Mouse (Mus musculus) T-cell, adult 2 months (primary cell): ENCODE results near the gene Kcnk6.
"Not testable (repeated sequence)": the region's sequence is repeated elsewhere in the genome, so short reads cannot be mapped to it uniquely, and the experiment has no call there.

Source experiments
- DNase-seq: peaks from one replicate; pipeline ENCODE4 v3.0.0; 2022; ENCODE audit warnings: low spot score

Gene Kcnk6

GRCm38 (mm10) chr7:29246619-29247313 lies 14.5 kb upstream of the Kcnk6 start:
- no peak for DNase-seq

GRCm38 (mm10) chr7:29246015-29246414 lies 13.7 kb upstream of the Kcnk6 start:
- DNase-seq = no peak

- peak; percentile 43 for DNase-seq
Observed at GRCm38 (mm10) chr7:29244732-29245416, 12.6 kb upstream of the Kcnk6 start.

GRCm38 (mm10) chr7:29238019-29238967 lies 6.0 kb upstream of the Kcnk6 start, which contains the start of gene Yif1b:
Yif1b (plus strand) TSS chr7:29238329.
- peak; percentile 99 for DNase-seq

- DNase-seq = not testable (repeated sequence)
Observed at GRCm38 (mm10) chr7:29237596-29237995, 5.3 kb upstream of the Kcnk6 start.

GRCm38 (mm10) chr7:29236593-29236992 lies 4.3 kb upstream of the Kcnk6 start:
- DNase-seq = no peak

GRCm38 (mm10) chr7:29234661-29235060 lies 2.3 kb upstream of the Kcnk6 start:
- DNase-seq = no peak

- DNase-seq = no peak
Observed at GRCm38 (mm10) chr7:29233745-29234144, 1.4 kb upstream of the Kcnk6 start.

- DNase-seq = no peak
Observed at GRCm38 (mm10) chr7:29231517-29231916, 798 bp downstream of the Kcnk6 start.

GRCm38 (mm10) chr7:29230560-29230959 lies 1.8 kb downstream of the Kcnk6 start:
- no peak for DNase-seq

- DNase-seq = no peak
Observed at GRCm38 (mm10) chr7:29228202-29228601, 4.1 kb downstream of the Kcnk6 start.

GRCm38 (mm10) chr7:29225520-29225919 lies 6.8 kb downstream of the Kcnk6 start:
- DNase-seq = no peak

- no peak for DNase-seq
Observed at GRCm38 (mm10) chr7:29224756-29225394, 7.4 kb downstream of the Kcnk6 start.

GRCm38 (mm10) chr7:29214846-29215245 lies 17.5 kb downstream of the Kcnk6 start:
- DNase-seq = no peak

- DNase-seq = no peak
Observed at GRCm38 (mm10) chr7:29214236-29214635, 18.1 kb downstream of the Kcnk6 start.

GRCm38 (mm10) chr7:29213675-29214082 lies 18.6 kb downstream of the Kcnk6 start, which contains the start of gene Catsperg1:
Catsperg1 (minus strand) TSS chr7:29214035.
- DNase-seq = no peak

- DNase-seq = not testable (repeated sequence)
Observed at GRCm38 (mm10) chr7:29212775-29213560, 19.3 kb downstream of the Kcnk6 start.

GRCm38 (mm10) chr7:29212199-29212765 lies 20.0 kb downstream of the Kcnk6 start:
- DNase-seq = no peak

GRCm38 (mm10) chr7:29211415-29212198 lies 20.7 kb downstream of the Kcnk6 start:
- peak; percentile 82 for DNase-seq

- not testable (repeated sequence) for DNase-seq
Observed at GRCm38 (mm10) chr7:29211013-29211412, 21.3 kb downstream of the Kcnk6 start.
